Mouse (Mus musculus): ENCODE measurements around the gene Cfap100.

GRCm38 (mm10) chr6:90360922-90361614, 67.5 kb downstream of the Cfap100 start:
- no peak for TF ChIP-seq CTCF (IDR thresholded peaks at IDR 0.05; ENCODE audit: low read depth)
- no peak for TF ChIP-seq EP300 (IDR thresholded peaks at IDR 0.05; ENCODE audit: low read depth)
